Mouse (Mus musculus): ENCODE measurements around the gene Rbm47.
"Not testable (repeated sequence)": the region's sequence is repeated elsewhere in the genome, so short reads cannot be mapped to it uniquely, and the experiment has no call there.

Rbm47 gene

GRCm38 (mm10) chr5:66028232-66028631 lies 144.7 kb downstream of the Rbm47 start:
- DNase-seq (ENCODE audit: low read depth, low spot score) = no peak

DNA sequence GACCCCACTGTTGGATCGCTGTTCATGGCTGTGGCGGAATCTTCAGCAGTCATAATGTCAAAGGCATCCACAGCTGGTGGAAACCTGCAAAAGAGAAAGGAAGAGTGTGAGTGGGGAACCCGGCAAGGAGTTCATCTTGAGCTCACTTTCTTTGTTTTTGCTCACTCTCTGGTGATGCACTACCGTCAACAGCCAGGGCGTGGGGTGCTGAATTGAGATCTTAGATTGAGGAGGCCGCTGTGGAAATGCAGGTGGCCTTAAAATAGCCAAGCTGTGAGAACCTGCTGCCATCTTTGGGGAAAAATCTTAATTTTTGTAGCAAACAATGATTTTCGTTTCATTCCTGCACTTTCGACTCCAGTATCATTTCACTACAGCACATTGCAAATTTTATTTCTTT lies 145.7 kb downstream of the Rbm47 start:
- DNase-seq (ENCODE audit: low read depth, low spot score) = no peak

- no peak for DNase-seq (ENCODE audit: low read depth, low spot score)
Observed at GRCm38 (mm10) chr5:66026796-66027195, 146.1 kb downstream of the Rbm47 start.

DNA sequence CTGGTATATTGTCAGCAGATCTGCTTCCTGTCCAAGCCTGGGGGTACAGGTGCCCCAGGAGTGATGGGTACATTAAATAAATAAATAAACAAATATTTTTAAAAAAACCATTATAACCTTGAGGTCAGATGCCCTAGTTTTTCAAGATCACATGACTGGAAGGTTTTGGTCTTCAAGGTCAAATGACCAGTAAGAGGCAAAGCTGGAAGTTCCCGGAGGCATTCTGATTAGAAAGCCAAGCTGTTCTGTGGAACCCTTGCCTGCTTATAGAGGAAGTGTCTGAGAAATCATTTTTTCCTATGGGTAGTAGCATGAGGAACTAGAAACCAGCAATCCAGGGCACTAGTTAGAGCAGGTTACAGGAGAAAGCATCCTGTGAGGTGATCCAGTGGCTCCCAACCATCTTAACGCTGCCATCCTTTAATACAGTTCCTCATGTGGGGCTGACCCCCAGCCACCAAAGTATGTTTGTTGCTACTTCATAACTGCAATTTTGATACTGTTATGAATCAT lies 157.4 kb downstream of the Rbm47 start:
- DNase-seq (ENCODE audit: low read depth, low spot score) = no peak

DNA sequence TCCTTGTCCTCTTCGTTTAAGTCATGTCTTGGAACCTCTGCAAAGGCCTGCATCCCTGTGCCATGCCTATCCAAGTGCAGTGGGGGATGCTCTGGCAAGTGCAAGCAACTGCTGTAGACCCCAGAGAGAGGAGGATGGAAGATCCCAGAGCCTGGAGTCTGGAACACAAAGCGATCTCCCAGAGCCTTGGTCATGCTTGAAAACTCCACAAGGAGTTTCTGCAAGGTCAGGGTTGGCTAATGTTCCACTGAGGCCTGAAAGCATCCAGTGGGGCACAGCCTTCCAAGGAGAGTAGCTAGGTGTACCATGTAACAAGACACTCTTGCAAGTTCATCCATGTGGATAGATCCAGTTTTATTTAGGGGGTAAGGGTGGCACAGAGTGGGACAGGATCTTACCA lies 158.5 kb downstream of the Rbm47 start:
- no peak for DNase-seq (ENCODE audit: low read depth, low spot score)

DNA sequence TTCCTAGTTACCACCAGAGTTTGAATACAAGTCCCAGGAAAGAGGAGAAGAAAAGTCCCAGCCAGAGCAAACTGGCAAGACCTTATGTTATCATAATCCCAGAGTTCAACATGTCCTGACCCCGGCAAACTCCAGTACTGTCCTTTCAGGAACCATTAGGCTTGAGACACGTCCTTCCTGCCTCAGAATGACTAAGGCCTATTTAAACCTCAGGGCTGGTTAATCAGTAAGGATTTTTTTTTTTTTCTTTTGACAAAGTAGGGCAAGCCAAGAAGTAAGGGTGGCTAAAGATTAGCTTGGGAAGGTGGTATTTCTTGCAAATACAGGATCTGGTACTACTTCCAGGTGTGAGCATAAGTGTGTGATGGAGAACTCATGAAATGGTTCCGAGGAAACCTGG lies 158.9 kb downstream of the Rbm47 start:
- DNase-seq (ENCODE audit: low read depth, low spot score) = no peak

- DNase-seq (ENCODE audit: low read depth, low spot score) = no peak
Observed at GRCm38 (mm10) chr5:66008245-66008967, 164.5 kb downstream of the Rbm47 start.

DNA sequence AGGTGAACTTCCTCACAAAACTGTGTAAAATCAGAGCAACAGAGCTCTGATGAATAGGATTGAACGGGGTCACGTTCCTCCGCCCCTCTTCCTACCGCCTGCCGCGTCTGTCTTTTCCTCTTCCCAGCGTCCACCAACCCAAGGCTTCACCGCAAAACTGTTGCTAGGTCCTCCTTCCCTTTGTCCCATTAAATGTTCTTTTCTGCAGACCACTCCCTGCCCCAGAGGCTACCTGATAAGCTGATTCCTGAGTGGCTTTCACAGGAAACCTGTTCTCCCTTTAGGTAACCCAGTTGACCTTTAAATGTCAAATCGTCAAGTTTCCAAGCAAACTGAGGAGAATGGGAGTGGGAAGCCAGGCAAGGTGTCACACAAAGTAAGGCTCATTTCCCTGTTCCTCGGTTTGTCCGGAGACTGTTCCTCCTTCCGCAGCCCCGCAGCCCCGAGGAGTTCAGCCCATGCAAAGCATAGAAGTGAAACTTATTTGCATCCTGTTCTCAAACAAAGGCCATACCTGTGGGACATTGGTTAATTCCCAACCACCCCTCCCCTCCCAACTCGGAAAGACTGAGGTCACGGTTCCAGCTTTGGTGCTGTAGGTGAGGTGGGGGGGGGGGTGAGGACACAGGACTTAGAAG lies 167.8 kb downstream of the Rbm47 start:
- no peak for DNase-seq (ENCODE audit: low read depth, low spot score)

DNA sequence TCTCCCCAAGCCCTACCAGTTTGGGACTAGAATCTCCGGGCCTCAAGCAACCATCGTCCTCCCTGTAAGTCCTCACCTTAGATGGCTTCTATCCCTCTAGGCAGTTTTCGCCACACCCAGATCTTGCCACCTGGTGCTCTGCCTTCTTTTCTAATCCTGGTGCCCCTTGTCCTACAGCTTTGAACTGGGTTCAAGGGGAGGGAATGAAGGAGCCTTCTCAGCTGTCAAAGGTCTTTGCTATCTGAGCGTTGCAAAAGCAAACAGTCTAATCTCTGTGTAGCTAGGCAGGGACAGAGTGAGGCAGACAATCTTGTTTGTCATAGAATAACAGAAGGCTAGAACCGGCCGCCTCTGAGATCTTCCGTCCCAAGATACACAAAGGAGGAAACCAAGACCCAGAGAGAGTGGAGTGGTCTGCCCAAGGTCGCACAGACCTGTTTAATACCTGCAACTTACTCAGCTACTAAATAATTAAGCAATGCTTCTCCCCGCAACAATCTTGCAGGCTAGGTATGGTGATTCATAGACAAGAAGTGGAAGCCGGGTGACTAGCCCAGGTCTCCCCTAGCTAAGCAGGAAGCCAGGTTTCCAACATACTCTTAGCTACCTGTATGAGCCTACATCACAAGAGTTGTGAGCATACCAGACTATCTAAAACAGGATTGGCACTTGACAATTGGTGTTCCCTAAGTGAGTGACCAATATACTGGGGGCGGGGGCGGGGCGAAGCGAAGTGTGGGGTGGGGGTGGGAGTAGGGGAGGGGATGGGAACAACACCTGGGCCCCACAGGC lies 168.6 kb downstream of the Rbm47 start, which contains the start of gene 9130230L23Rik:
TSS of gene 9130230L23Rik (minus strand) at position 152 of the 792 bp plus-strand sequence.
- DNase-seq (ENCODE audit: low read depth, low spot score) = no peak

- no peak for DNase-seq (ENCODE audit: low read depth, low spot score)
Observed at GRCm38 (mm10) chr5:66001232-66001631, 171.7 kb downstream of the Rbm47 start.

- DNase-seq (ENCODE audit: low read depth, low spot score) = no peak
Observed at GRCm38 (mm10) chr5:66000567-66001125, 172.3 kb downstream of the Rbm47 start.

- no peak for DNase-seq (ENCODE audit: low read depth, low spot score)
Observed at GRCm38 (mm10) chr5:66000074-66000473, 172.8 kb downstream of the Rbm47 start.

DNA sequence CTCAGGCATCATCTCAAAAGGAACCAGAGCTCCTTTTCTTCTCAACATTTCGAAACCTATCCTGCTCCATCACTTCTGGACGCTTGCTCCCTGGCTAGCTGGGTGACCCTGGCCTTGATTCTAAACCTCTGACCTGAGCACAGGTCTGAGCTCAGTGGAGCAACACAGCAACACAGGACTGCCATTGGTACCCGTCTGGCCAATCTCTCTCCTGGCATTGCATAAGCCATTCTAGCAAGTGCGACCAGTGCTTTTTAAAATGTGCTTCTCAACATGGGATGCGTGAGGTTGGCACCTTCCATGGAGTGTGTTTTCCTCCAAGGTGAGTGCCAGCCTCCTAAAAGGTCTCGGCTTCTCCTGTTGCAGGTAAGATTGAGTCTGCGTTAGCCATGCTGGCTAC lies 173.8 kb downstream of the Rbm47 start:
- DNase-seq (ENCODE audit: low read depth, low spot score) = no peak

GRCm38 (mm10) chr5:65997813-65998212 lies 175.1 kb downstream of the Rbm47 start:
- no peak for DNase-seq (ENCODE audit: low read depth, low spot score)

DNA sequence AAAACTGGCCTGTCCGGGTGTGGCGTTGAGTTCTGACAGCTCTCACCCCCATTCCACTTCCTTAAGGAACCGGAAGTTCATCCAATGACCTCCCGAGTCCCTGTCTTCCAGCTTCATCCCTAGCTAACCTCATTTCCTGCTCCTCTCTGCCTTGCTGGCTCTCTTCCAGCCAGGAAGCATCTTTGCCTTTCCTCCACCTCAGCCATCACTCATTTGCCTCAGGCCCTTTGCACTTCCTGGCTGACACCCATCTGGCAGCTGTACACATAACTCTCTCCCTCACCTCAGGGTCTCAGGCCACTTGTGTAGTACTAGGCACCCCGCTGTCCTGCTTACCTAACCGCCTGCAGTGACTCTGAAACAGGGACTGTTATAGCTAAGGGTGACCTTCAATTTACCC lies 178.3 kb downstream of the Rbm47 start:
- DNase-seq (ENCODE audit: low read depth, low spot score) = no peak

DNA sequence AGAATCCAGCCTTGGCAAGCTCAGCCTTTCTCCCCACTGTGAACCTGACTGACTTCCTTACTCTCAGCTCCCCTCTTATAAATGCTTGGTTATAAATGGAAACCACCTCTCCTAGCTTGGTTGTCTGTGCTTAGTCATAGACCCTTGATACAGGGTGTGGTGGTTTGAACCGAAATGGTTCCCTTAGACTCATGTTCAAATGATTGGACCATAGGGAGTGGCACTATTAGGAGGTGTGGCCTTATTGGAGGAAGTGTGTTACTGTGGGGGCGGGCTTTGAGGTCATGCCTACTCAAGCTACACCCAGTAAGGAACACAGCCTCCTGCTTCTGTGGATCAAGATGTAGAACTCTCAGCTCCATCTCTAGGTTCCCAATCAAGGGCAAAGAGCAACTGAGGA lies 181.7 kb downstream of the Rbm47 start:
- no peak for DNase-seq (ENCODE audit: low read depth, low spot score)

DNA sequence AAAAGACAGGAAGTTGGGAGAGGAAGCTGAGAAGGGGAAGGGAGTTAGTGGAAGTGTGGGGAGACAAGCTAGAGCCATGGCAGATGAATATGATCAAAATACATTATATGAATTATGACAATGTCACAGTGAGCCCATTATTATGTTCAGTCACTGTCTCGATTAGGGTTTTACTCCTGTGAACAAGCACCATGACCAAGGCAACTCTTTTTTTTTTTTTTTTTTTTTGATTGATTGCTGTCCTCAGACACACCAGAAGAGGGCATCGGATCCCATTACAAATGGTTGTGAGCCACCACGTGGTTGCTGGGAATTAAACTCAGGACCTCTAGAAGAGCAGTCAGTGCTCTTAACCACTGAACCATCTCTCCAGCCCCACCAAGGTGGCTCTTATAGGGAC lies 185.9 kb downstream of the Rbm47 start:
- DNase-seq (ENCODE audit: low read depth, low spot score) = not testable (repeated sequence)

DNA sequence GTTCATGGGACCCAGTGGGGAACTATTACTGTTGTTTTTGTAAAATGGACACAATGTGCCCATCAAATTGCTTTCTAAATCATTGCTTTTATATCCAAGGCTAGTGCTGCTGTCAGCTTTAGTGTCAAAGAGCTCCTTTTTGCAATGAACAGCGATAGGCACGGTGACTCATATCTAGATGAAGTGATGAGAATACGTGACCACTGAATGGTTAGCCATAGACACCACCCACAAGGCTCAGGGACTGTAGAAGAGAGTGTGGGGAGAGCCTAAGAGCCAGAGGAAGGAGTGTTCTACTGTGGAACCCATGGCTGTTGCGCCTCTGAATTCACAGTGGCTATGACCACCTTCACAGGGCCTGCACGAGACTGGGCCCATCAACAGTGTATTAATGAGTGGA lies 186.5 kb downstream of the Rbm47 start:
- no peak for DNase-seq (ENCODE audit: low read depth, low spot score)

DNA sequence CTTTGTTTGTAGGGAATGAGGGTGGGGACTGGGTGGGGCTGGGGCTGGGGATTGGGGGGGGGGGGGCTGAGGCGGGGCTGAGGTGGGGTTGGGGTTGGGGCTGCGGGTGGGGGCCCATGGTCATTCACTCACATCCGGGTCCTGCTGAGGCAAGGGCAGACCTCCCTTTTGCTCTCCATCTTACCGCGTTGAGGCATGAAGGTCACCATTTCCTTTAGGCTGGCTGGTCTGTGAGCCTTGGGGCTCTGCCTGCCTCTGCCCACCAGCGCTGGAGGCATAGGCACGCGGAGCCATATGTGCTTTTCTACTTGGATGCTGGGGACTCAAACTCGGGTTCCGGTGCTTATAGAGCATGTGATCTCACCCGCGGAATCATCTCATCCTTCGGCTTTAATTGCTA lies 197.2 kb downstream of the Rbm47 start:
- no peak for DNase-seq (ENCODE audit: low read depth, low spot score)

DNA sequence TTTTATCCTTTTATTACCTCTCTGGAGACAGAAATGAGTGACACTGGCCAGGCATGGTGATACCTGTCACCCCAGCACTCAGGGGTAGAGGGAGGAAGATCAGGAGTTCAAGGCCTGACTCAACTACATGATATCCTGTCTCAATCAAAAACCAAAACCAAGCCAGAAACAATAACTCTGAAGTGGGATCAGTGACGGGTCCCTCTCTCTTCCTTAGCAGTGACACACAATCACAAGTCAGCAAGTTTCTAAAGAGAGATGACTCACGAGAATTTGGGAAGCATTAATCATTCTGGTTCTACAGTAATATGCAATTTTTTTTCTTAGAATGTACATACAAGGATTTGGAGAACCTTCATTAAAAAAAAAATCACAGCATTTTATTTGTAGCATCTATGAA lies 199.7 kb downstream of the Rbm47 start:
- no peak for DNase-seq (ENCODE audit: low read depth, low spot score)

DNA sequence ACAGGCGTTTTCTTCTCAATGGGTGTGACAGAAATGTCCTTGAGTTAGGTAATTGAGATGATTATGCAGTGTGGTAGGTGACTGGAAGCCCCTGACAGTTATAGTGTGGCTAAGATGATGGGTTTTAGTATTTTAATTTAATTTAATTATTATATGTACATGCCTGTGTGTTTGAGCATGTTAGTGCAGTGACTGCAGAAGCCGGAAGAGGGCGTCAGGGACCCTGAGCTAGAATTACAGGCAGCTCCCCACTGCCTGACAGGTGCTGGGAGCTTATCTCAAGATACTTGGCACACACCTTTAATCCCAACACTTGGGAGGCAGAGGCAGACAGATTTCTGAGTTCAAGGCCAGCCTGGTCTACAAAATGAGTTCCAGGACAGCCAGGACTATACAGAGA lies 204.9 kb downstream of the Rbm47 start:
- DNase-seq (ENCODE audit: low read depth, low spot score) = no peak

DNA sequence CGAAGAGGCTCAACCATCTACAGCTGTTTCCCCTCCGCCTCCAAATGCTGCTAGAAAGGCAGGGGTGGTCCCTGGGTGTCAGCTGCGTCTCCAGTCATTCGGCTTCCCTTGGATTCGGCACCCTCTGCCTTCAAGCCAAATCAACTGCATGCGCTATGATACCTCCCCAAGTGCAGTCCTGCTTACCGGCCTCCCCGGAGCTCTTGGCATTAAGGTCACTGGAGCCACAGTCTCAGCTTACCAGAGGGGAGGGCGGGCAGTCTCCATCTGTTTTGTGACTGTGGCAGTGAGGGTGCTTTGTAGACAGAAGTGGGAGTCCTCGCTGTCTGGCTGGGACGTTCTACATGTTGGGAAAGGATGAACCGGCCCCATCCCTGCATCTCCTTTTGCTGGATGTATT lies 205.8 kb downstream of the Rbm47 start:
- no peak for DNase-seq (ENCODE audit: low read depth, low spot score)

Data from retina, adult 2 months (tissue).